Mouse (Mus musculus) midbrain, embryonic 14.5 days (tissue): ENCODE measurements at regions not wholly inside any gene's neighbourhood (a gene's known extent, or its start where the extent isn't known, plus 50 kb on each side); places are given as distances from the start of the nearest gene placed in this dataset.
A peak's percentile ranks its signal among the peaks of the same experiment; 100 is the strongest.

ENCODE experiments used
- ATAC-seq: fragments of 200-750 bp; cut with Nextera tagmentation; 2 replicates; pipeline ENCODE4 v1.8.0; 2017; ENCODE audit warnings: moderate number of reproducible peaks, moderate library complexity; ENCODE audit not compliant: low FRiP score, low TSS enrichment
- DNase-seq: peaks from one replicate; pipeline ENCODE4 v3.0.0-alpha.2; 2015
- H3K27ac ChIP-seq: fragments of 300-500 bp; sonication (generic); replicated peaks from 2 replicates; pipeline ENCODE4 v1.5.1; 2014; ENCODE audit warnings: mild to moderate bottlenecking, low read depth, low read length, moderate library complexity
- H3K27me3 ChIP-seq: fragments of 300-500 bp; sonication (generic); 2 replicates; pipeline ENCODE4 v1.6.1; 2014; ENCODE audit warnings: low read length, control low read depth, mixed read lengths; ENCODE audit not compliant: control insufficient read depth, insufficient read depth
- H3K36me3 ChIP-seq: fragments of 300-500 bp; sonication (generic); 2 replicates; pipeline ENCODE4 v1.6.1; 2014; ENCODE audit warnings: low read length, control low read depth; ENCODE audit not compliant: control insufficient read depth, insufficient read depth
- H3K4me1 ChIP-seq: fragments of 300-500 bp; sonication (generic); 2 replicates; pipeline ENCODE4 v1.6.1; 2014; ENCODE audit warnings: mild to moderate bottlenecking, antibody characterized with exemption, low read length, control low read depth; ENCODE audit not compliant: control insufficient read depth, insufficient read depth
- H3K4me2 ChIP-seq: fragments of 300-500 bp; sonication (generic); 2 replicates; pipeline ENCODE4 v1.6.1; 2014; ENCODE audit warnings: mild to moderate bottlenecking, low read length, moderate library complexity
- H3K4me3 ChIP-seq: fragments of 300-500 bp; sonication (generic); replicated peaks from 2 replicates; pipeline ENCODE4 v1.5.1; 2014; ENCODE audit warnings: low read depth, low read length
- H3K9ac ChIP-seq: fragments of 300-500 bp; sonication (generic); replicated peaks from 2 replicates; pipeline ENCODE4 v1.6.1; 2014; ENCODE audit warnings: mild to moderate bottlenecking, low read length, moderate library complexity
- H3K9me3 ChIP-seq: fragments of 300-500 bp; sonication (generic); 2 replicates; pipeline ENCODE4 v1.6.1; 2016; ENCODE audit warnings: low read length, control low read depth, mixed read lengths; ENCODE audit not compliant: control insufficient read depth
- WGBS: fragments of 180-500 bp; shearing (Covaris S2); extraction: QIAGEN DNeasy Blood & Tissue Kit; methylation state at CpG from one replicate; pipeline ENCODE4 v1.1.7; 2014; 5-methylcytosine and 5-hydroxymethylcytosine counted together

GRCm38 (mm10) chr14:36612860-36613259 lies 355.7 kb downstream of the Ccser2 start:
- 91% methylated on average over 3 of the region's 3 CpGs for WGBS
- no peak for ATAC-seq

GRCm38 (mm10) chr14:36584065-36584635 lies 384.4 kb downstream of the Ccser2 start:
- WGBS, result 62% methylated on average over 4 of the region's 4 CpGs
- no peaks in the 10 kb centered on the region for H3K27me3 ChIP-seq
- H3K9me3 ChIP-seq, result no peaks in the 10 kb centered on the region
- no peaks in the 10 kb centered on the region for H3K4me1 ChIP-seq
- no peak overlapping the region for H3K4me2 ChIP-seq
- no peaks in the 10 kb centered on the region for H3K36me3 ChIP-seq
- H3K9ac ChIP-seq, result no peak overlapping the region
- ATAC-seq (no peak; the same call in 1 of the 2 replicates), DNase-seq (peak; percentile 55)
- H3K27ac ChIP-seq, result no peak overlapping the region
- H3K4me3 ChIP-seq, result no peak overlapping the region

More at GRCm38 (mm10) chr14:36612860-36613259, 355.7 kb downstream of the Ccser2 start:
- H3K4me1 ChIP-seq, result no peaks in the 10 kb centered on the region
- H3K27ac ChIP-seq, result no peak overlapping the region
- DNase-seq, result no peak
- H3K9me3 ChIP-seq, result no peaks in the 10 kb centered on the region
- H3K9ac ChIP-seq, result no peak overlapping the region
- no peak overlapping the region for H3K4me3 ChIP-seq
- H3K36me3 ChIP-seq, result no peaks in the 10 kb centered on the region
- H3K27me3 ChIP-seq, result no peaks in the 10 kb centered on the region
- no peak overlapping the region for H3K4me2 ChIP-seq

GRCm38 (mm10) chr14:36583338-36584064 lies 385.1 kb downstream of the Ccser2 start:
- DNase-seq (peak; percentile 73), ATAC-seq (no peak)
- Histone ChIP-seq H3K9me3 (no peaks in the 10 kb centered on the region), H3K4me3 (no peak overlapping the region), H3K36me3 (no peaks in the 10 kb centered on the region), H3K27ac (no peak overlapping the region), H3K4me2 (no peak overlapping the region), H3K4me1 (no peaks in the 10 kb centered on the region), H3K9ac (no peak overlapping the region), H3K27me3 (no peaks in the 10 kb centered on the region)
- 65% methylated on average over 3 of the region's 3 CpGs for WGBS

GRCm38 (mm10) chr14:36563229-36563865 lies 405.2 kb downstream of the Ccser2 start:
- H3K36me3 ChIP-seq, result no peaks in the 10 kb centered on the region
- H3K4me3 ChIP-seq, result no peak overlapping the region
- no peak overlapping the region for H3K4me2 ChIP-seq
- no peak for ATAC-seq
- no peak for DNase-seq
- no peak overlapping the region for H3K27ac ChIP-seq
- no peak overlapping the region for H3K9ac ChIP-seq
- H3K9me3 ChIP-seq, result no peaks in the 10 kb centered on the region
- H3K27me3 ChIP-seq, result no peaks in the 10 kb centered on the region
- WGBS, result 43% methylated on average over 3 of the region's 3 CpGs
- no peaks in the 10 kb centered on the region for H3K4me1 ChIP-seq

- DNase-seq, result no peak
- no peak overlapping the region for H3K4me2 ChIP-seq
- no peaks in the 10 kb centered on the region for H3K9me3 ChIP-seq
- no peak for ATAC-seq
- H3K27ac ChIP-seq, result no peak overlapping the region
- no peaks in the 10 kb centered on the region for H3K27me3 ChIP-seq
- H3K4me3 ChIP-seq, result no peak overlapping the region
- H3K9ac ChIP-seq, result no peak overlapping the region
- no peaks in the 10 kb centered on the region for H3K4me1 ChIP-seq
- 91% methylated on average over 5 of the region's 5 CpGs for WGBS
- no peaks in the 10 kb centered on the region for H3K36me3 ChIP-seq
These were observed 431.2 kb downstream of the Ccser2 start for GRCm38 (mm10) chr14:36537402-36537801.

- Histone ChIP-seq H3K4me2 (no peak overlapping the region), H3K9me3 (no peaks in the 10 kb centered on the region), H3K9ac (no peak overlapping the region), H3K4me3 (no peak overlapping the region), H3K4me1 (no peaks in the 10 kb centered on the region), H3K36me3 (no peaks in the 10 kb centered on the region), H3K27ac (no peak overlapping the region), H3K27me3 (no peaks in the 10 kb centered on the region)
- ATAC-seq (no peak), DNase-seq (no peak)
- WGBS, result 83% methylated on average over 1 of the region's 1 CpGs
These were observed 432.6 kb downstream of the 4930474N05Rik start for GRCm38 (mm10) chr14:36527310-36527709.

DNA sequence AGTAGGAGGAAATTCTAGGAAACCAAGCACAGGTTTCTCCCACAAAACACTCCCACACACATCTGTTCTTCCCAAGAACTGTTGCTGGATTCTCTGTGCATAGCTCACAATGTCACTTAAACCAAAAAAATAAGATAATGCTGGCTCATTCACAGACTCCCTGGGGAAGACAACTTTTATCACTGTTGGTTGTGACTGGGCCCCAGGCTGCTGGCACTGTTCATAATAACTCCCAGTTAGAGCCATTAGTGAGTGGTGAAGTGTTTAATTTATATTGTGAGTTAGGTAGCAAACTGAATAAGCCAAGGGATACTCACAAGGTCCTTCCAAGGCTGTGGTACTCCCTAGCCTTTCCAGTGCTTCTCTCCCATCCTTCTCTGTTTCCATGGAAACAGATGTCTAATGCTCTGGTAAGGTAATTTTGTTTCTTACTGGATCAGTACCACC lies 430.9 kb downstream of the 4930474N05Rik start:
- H3K36me3 ChIP-seq, result no peaks in the 10 kb centered on the region
- no peak overlapping the region for H3K27ac ChIP-seq
- H3K27me3 ChIP-seq, result no peaks in the 10 kb centered on the region
- no peak overlapping the region for H3K4me2 ChIP-seq
- no peak for ATAC-seq
- H3K9ac ChIP-seq, result no peak overlapping the region
- no peaks in the 10 kb centered on the region for H3K9me3 ChIP-seq
- H3K4me1 ChIP-seq, result no peaks in the 10 kb centered on the region
- no peak overlapping the region for H3K4me3 ChIP-seq
- peak; percentile 6 for DNase-seq

GRCm38 (mm10) chr14:36502076-36502994 lies 407.6 kb downstream of the 4930474N05Rik start:
- ATAC-seq (peak; percentile 37; the same call in 1 of the 2 replicates), DNase-seq (peak; percentile 34)
- Histone ChIP-seq H3K4me2 (no peak overlapping the region), H3K36me3 (no peaks in the 10 kb centered on the region), H3K4me1 (no peaks in the 10 kb centered on the region), H3K27ac (no peak overlapping the region), H3K4me3 (no peak overlapping the region), H3K9me3 (no peaks in the 10 kb centered on the region), H3K27me3 (no peaks in the 10 kb centered on the region), H3K9ac (no peak overlapping the region)
- WGBS, result 62% methylated on average over 2 of the region's 2 CpGs
